Mouse (Mus musculus) bone marrow, adult 2 months (tissue): ENCODE measurements around the gene Spty2d1.

Experiments
- CTCF ChIP-seq: fragments of 200-500 bp; IDR thresholded peaks from 2 replicates; pipeline ENCODE4 v1.5.1; 2011; ENCODE audit warnings: low read length, control low read depth; ENCODE audit not compliant: control insufficient read depth, insufficient read depth
- POLR2A ChIP-seq: fragments of 200-500 bp; IDR thresholded peaks from 2 replicates; pipeline ENCODE4 v1.6.1; 2011; ENCODE audit warnings: low read depth, mild to moderate bottlenecking, control low read depth, low read length, borderline replicate concordance; ENCODE audit not compliant: control insufficient read depth

- TF ChIP-seq CTCF (no peak), POLR2A (no peak)
Measured at GRCm38 (mm10) chr7:47042823-47043490, 34.7 kb upstream of the Spty2d1 start.
